Mouse (Mus musculus) embryonic fibroblast, embryonic 13.5 days (primary cell): ENCODE data around the gene Gtf2h2.

ENCODE experiments used
- CTCF ChIP-seq: IDR thresholded peaks from 2 replicates; pipeline ENCODE4 v1.5.1; 2011; ENCODE audit warnings: mild to moderate bottlenecking, control low read depth, low read length, moderate library complexity, borderline replicate concordance; ENCODE audit not compliant: insufficient read depth
- POLR2A ChIP-seq: IDR thresholded peaks from 2 replicates; pipeline ENCODE4 v1.6.1; 2011; ENCODE audit warnings: low read depth, mild to moderate bottlenecking, control low read depth, low read length, moderate library complexity

DNA sequence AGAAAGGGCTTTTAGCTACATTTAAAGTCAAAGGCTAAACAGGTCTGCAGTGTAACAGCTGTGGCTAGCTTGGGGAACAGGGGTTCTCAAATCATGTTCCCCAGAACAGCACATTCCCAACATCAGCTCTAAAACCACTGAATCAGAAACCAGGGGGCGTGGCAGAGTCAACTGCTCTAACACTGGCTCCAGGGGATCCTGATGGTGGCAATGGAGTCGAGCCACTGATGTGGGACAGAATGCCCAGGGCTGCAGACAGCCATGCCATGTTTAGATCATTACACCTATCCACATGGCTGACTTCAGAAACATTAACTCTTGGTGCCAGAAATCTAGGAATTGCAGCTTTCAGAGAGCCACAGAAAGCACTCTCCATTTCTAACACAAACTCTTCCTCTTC, 26.8 kb upstream of the Gtf2h2 start:
- TF ChIP-seq POLR2A (no peak), CTCF (no peak)
